Mouse (Mus musculus): ENCODE data around the gene Cmtr1. TPM values are rescaled to one million over a fixed set of nuclear protein-coding genes. Genes with fewer than 3 reads are reported as not detected.

Gene Cmtr1
- total and polyA plus RNA-seq, 3 experiments = 47.3 to 99.6 (median 77.9) TPM

- Histone ChIP-seq H3K36me3 (ENCODE audit: control insufficient read depth in 1 of 2, insufficient read depth in 2 of 2, low read length in 2 of 2) (peaks cover 17 to 36% of the 10 kb centered on the region in 2 experiments), H3K9ac (ENCODE audit: control insufficient read depth, low read depth, low read length, poor library complexity, severe bottlenecking) (no peak overlapping the region), H3K4me1 (ENCODE audit: control insufficient read depth in 1 of 2, insufficient read depth in 2 of 2, low read length in 2 of 2) (peaks cover 10 to 14% of the 10 kb centered on the region in 2 experiments), H3K27me3 (ENCODE audit: control insufficient read depth in 1 of 2, insufficient read depth in 2 of 2, low read length in 2 of 2) (no peaks in the 10 kb centered on the region), H3K27ac (ENCODE audit: control insufficient read depth, low read depth, low read length) (no peak overlapping the region), H3K79me2 (ENCODE audit: control insufficient read depth, insufficient read depth, low read length, poor library complexity) (peaks cover 10% of the 10 kb centered on the region; the same call in 1 of the 2 replicates), H3K9me3 (replicated peaks; ENCODE audit: insufficient read depth, low read length) (no peaks in the 10 kb centered on the region), H3K4me3 (ENCODE audit: control insufficient read depth in 1 of 2, insufficient read depth in 1 of 2, low read depth in 2 of 2, low read length in 2 of 2) (no peak overlapping the region)
- peak; percentile 26 for DNase-seq (ENCODE audit: low read depth, low spot score)
- TF ChIP-seq MEF2A (IDR thresholded peaks at IDR 0.05; ENCODE audit: extremely low read depth, insufficient replicate concordance, low read depth, low read length, poor library complexity, severe bottlenecking) = no peak
- TF ChIP-seq MYB (IDR thresholded peaks at IDR 0.05; ENCODE audit: low read depth, low read length) = no peak
- TF ChIP-seq USF1 (IDR thresholded peaks at IDR 0.05; ENCODE audit: low read depth, low read length) = no peak
Measured at GRCm38 (mm10) chr17:29668051-29668986, 7.9 kb downstream of the Cmtr1 start.

GRCm38 (mm10) chr17:29669030-29669429, 8.6 kb downstream of the Cmtr1 start:
- H3K27ac ChIP-seq (ENCODE audit: control insufficient read depth, low read depth, low read length) = no peak overlapping the region
- H3K79me2 ChIP-seq (ENCODE audit: control insufficient read depth, insufficient read depth, low read length, poor library complexity) = peaks cover 10% of the 10 kb centered on the region; the same call in 1 of the 2 replicates
- no peak overlapping the region for H3K9ac ChIP-seq (ENCODE audit: control insufficient read depth, low read depth, low read length, poor library complexity, severe bottlenecking)
- H3K36me3 ChIP-seq (ENCODE audit: control insufficient read depth in 1 of 2, insufficient read depth in 2 of 2, low read length in 2 of 2) = peaks cover 17 to 39% of the 10 kb centered on the region in 2 experiments
- no peaks in the 10 kb centered on the region for H3K9me3 ChIP-seq (replicated peaks; ENCODE audit: insufficient read depth, low read length)
- DNase-seq (ENCODE audit: low read depth, low spot score) = peak; percentile 43
- H3K27me3 ChIP-seq (ENCODE audit: control insufficient read depth in 1 of 2, insufficient read depth in 2 of 2, low read length in 2 of 2) = no peaks in the 10 kb centered on the region
- H3K4me1 ChIP-seq (ENCODE audit: control insufficient read depth in 1 of 2, insufficient read depth in 2 of 2, low read length in 2 of 2) = peaks cover 10 to 14% of the 10 kb centered on the region in 2 experiments
- H3K4me3 ChIP-seq (ENCODE audit: control insufficient read depth in 1 of 2, insufficient read depth in 1 of 2, low read depth in 2 of 2, low read length in 2 of 2) = no peak overlapping the region
- TF ChIP-seq MYC (IDR thresholded peaks at IDR 0.05; ENCODE audit: low read depth, low read length) (no peak), BHLHE40 (IDR thresholded peaks at IDR 0.05; ENCODE audit: borderline replicate concordance, low read depth, low read length) (no peak), UBTF (IDR thresholded peaks at IDR 0.05; ENCODE audit: borderline replicate concordance, insufficient read depth, low read depth, low read length) (no peak), USF2 (IDR thresholded peaks at IDR 0.05; ENCODE audit: borderline replicate concordance in 1 of 2, insufficient read depth in 1 of 2, low read depth in 1 of 2, low read length in 2 of 2) (no peak), ZKSCAN1 (IDR thresholded peaks at IDR 0.05; ENCODE audit: low read depth, low read length) (no peak), MAZ (IDR thresholded peaks at IDR 0.05; ENCODE audit: low read depth, low read length) (no peak)

GRCm38 (mm10) chr17:29669936-29670335, 9.5 kb downstream of the Cmtr1 start:
- Histone ChIP-seq H3K27me3 (ENCODE audit: control insufficient read depth in 1 of 2, insufficient read depth in 2 of 2, low read length in 2 of 2) (no peaks in the 10 kb centered on the region), H3K79me2 (ENCODE audit: control insufficient read depth, insufficient read depth, low read length, poor library complexity) (peaks cover 9% of the 10 kb centered on the region; the same call in 1 of the 2 replicates), H3K36me3 (ENCODE audit: control insufficient read depth in 1 of 2, insufficient read depth in 2 of 2, low read length in 2 of 2) (peaks cover 17 to 41% of the 10 kb centered on the region in 2 experiments), H3K4me3 (ENCODE audit: control insufficient read depth in 1 of 2, insufficient read depth in 1 of 2, low read depth in 2 of 2, low read length in 2 of 2) (no peak overlapping the region), H3K9ac (ENCODE audit: control insufficient read depth, low read depth, low read length, poor library complexity, severe bottlenecking) (no peak overlapping the region), H3K4me1 (ENCODE audit: control insufficient read depth in 1 of 2, insufficient read depth in 2 of 2, low read length in 2 of 2) (peaks cover 10 to 14% of the 10 kb centered on the region in 2 experiments), H3K27ac (ENCODE audit: control insufficient read depth, low read depth, low read length) (no peak overlapping the region), H3K9me3 (replicated peaks; ENCODE audit: insufficient read depth, low read length) (no peaks in the 10 kb centered on the region)
- peak; percentile 44 for DNase-seq (ENCODE audit: low read depth, low spot score)
- TF ChIP-seq ZKSCAN1 (IDR thresholded peaks at IDR 0.05; ENCODE audit: low read depth, low read length) (peak; percentile 43; the same call in 1 of the 2 replicates), ETS1 (IDR thresholded peaks at IDR 0.05; ENCODE audit: low read depth, low read length) (peak; percentile 49), ELF1 (IDR thresholded peaks at IDR 0.05; ENCODE audit: low read depth, low read length) (no peak)
